29 mouse cellular contexts compared by ENCODE assay signal in the genomic region with DNA sequence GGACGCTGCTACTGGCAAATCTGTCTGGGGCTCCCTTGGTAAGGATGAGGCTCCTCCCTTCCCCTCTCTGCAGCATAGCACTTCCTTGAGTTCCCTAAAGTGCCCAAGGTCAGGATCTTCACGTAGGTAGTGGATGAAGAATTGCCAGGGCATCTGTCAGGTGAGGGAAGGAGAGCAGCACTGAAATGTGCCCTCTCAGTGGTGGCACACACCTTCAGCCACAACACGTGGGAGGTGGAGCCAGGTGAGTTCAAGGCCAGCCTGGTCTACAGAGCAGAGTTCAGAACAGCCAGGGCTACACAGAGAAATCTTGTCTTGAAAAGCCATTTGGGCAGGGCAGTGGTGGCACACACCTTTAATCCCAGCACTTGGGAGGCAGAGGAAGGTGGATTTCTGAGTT. TPM values are rescaled to one million over a fixed set of nuclear protein-coding genes. Genes with fewer than 3 reads are reported as not detected.
"Had no signal": no experiment of that assay in that cellular context is flagged by ENCODE, and none has a peak within 500 bp of the region (broad histone marks: within the 10 kb centered on the region; RNA-seq: fewer than 3 reads in every experiment).

No protein-coding gene starts in this region.

- DNase-seq: cerebellum, adult 18-20 months; cerebellum, adult 2 months; cerebellum, adult 8-10 months; cerebellum, adult 9-10 months; cerebellum, adult 9-11 months; cerebellum, postnatal 10 days; cerebellum, postnatal 14 days; cerebellum, postnatal 25 days; cerebellum, postnatal 36 days; embryo, embryonic 11 days; forebrain, postnatal 0 days; gastrocnemius, adult 2 months; gastrocnemius, postnatal 10 days; gastrocnemius, postnatal 14 days; gastrocnemius, postnatal 25 days; gastrocnemius, postnatal 36 days; heart, adult 18-20 months; heart, adult 2 months had no signal

- H3K4me2 ChIP-seq: embryonic facial prominence, embryonic 12.5 days; embryonic facial prominence, embryonic 15.5 days; forebrain, embryonic 12.5 days; forebrain, embryonic 13.5 days; forebrain, embryonic 15.5 days had no signal

- H3K27ac ChIP-seq: embryonic facial prominence, embryonic 12.5 days; embryonic facial prominence, embryonic 15.5 days; forebrain, embryonic 10.5 days; forebrain, embryonic 12.5 days; forebrain, embryonic 13.5 days; forebrain, embryonic 15.5 days; gastrocnemius, adult 2 months; heart, adult 2 months had no signal

- H3K9ac ChIP-seq: embryonic facial prominence, embryonic 12.5 days; forebrain, embryonic 12.5 days; forebrain, embryonic 13.5 days; forebrain, embryonic 15.5 days; forebrain, postnatal 0 days had no signal

- H3K9me3 ChIP-seq: embryonic facial prominence, embryonic 12.5 days; embryonic facial prominence, embryonic 15.5 days; forebrain, embryonic 10.5 days; forebrain, embryonic 12.5 days; forebrain, embryonic 13.5 days; forebrain, embryonic 15.5 days had no signal

- ATAC-seq: forebrain, embryonic 13.5 days; forebrain, embryonic 14.5 days; forebrain, embryonic 15.5 days; forebrain, embryonic 16.5 days; forebrain, postnatal 0 days had no signal

- H3K4me3 ChIP-seq: embryonic facial prominence, embryonic 12.5 days; embryonic facial prominence, embryonic 15.5 days; erythroblast, embryonic 14.5 days; forebrain, embryonic 10.5 days; forebrain, embryonic 12.5 days; forebrain, embryonic 13.5 days; forebrain, embryonic 15.5 days; gastrocnemius, adult 2 months; heart, adult 2 months had no signal

- H3K27me3 ChIP-seq: embryonic facial prominence, embryonic 12.5 days; embryonic facial prominence, embryonic 15.5 days; forebrain, embryonic 12.5 days; forebrain, embryonic 13.5 days; forebrain, embryonic 15.5 days had no signal

RNA-seq across cellular contexts. Expression of a gene that starts 7.6 kb away (rescaled TPM):
- total RNA-seq: common myeloid progenitor, adult 5-6 weeks; granulocyte monocyte progenitor cell, adult 5-6 weeks had no signal
